Mouse (Mus musculus) thymus, adult 18-20 months (tissue): ENCODE data around the gene Inhba.

ENCODE experiments used
- DNase-seq, 2 experiments: peaks; one replicate each; pipeline ENCODE4 v3.0.0; 2022; ENCODE audit warnings: mixed read lengths in 2 of 2

The Inhba gene

GRCm38 (mm10) chr13:16011372-16012242 is at the start of gene Inhba:
TSS of gene Inhba (plus strand) at chr13:16011851.
- peak in 1 of 2 experiments; percentile 11 for DNase-seq

- DNase-seq = no peak
Measured at GRCm38 (mm10) chr13:15976584-15976983, 35.1 kb upstream of the Inhba start.

GRCm38 (mm10) chr13:15979551-15979950 is 32.1 kb upstream of the Inhba start:
- no peak for DNase-seq

GRCm38 (mm10) chr13:15982041-15982440 is 29.6 kb upstream of the Inhba start:
- no peak for DNase-seq

DNA sequence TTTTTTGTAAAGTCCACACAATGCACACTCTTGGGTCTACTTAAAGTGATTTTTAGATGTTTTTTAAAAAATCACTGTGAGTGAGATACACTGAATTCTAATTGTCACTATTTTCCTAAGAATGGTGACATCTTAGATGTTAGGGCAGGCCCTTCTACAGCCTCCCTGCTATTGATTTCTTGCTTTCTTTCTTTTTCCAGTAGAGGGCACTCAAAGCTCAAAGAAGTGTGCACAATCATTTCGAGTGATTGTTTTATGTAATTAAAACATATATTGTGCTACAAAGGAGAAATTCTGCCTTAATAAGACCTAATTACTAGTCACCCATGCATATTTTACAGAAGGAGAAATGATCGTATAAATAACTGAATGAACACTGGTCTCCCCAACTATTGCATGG is 25.9 kb upstream of the Inhba start:
- no peak for DNase-seq

DNA sequence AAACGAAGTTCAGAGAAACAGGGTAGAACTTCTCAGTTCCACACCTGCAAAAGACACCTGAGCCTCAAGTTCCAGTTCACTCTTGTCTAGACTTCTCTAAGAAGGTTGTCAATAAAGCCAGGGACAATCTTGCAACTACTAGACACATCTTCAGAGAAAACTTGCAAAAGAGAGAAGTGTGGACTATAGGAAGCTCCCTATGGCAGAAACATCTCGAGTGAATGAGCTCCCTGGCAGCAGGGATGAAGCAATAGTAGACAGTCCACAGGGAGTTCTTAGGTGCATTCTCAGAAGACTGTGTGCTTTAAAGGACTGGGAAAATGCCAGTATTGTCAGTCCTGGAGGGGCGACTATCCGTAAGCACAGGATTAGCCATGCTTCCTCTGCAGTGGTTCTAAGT is 25.5 kb upstream of the Inhba start:
- DNase-seq = no peak

GRCm38 (mm10) chr13:15995314-15995713 is 16.3 kb upstream of the Inhba start:
- no peak for DNase-seq

DNA sequence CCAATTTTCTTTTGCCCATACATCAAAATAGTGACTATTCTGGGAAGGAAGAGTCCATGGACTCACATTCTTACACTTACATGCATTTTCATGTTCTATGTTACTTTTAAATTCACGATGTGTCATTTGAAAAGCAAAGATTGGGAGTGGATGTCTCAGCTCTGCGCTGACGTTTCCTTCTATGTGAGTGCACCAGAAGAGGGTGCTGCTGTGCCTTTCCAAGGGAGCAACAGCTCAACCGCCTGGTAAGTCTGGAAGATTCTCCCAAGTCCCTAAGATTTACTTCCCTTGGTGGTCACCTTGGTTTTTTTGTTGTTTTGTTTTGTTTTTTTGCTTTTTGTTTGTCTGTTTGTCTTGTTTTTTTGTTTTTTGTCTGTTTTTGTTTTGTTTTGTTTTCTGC is 6.1 kb upstream of the Inhba start:
- DNase-seq = no peak

- DNase-seq = no peak
Measured at GRCm38 (mm10) chr13:16007748-16008147, 3.9 kb upstream of the Inhba start.

DNA sequence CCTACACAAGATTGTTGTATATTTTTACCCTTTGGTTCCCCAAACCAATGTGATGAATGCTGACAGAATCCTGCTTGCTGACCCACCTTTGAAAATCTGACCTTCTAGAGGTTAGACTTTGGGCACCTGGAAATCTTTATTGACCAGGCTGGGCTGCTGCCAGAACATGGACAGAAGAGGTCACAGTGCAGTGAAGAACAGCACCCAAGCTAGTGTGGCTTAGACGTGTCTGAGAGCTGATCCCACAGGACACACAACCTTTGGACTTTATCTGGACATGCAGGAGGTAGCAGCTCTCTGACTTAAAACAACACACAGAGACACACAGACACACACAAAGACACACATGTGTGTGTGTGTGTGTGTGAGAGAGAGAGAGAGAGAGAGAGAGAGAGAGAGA is 3.3 kb upstream of the Inhba start:
- no peak for DNase-seq

DNA sequence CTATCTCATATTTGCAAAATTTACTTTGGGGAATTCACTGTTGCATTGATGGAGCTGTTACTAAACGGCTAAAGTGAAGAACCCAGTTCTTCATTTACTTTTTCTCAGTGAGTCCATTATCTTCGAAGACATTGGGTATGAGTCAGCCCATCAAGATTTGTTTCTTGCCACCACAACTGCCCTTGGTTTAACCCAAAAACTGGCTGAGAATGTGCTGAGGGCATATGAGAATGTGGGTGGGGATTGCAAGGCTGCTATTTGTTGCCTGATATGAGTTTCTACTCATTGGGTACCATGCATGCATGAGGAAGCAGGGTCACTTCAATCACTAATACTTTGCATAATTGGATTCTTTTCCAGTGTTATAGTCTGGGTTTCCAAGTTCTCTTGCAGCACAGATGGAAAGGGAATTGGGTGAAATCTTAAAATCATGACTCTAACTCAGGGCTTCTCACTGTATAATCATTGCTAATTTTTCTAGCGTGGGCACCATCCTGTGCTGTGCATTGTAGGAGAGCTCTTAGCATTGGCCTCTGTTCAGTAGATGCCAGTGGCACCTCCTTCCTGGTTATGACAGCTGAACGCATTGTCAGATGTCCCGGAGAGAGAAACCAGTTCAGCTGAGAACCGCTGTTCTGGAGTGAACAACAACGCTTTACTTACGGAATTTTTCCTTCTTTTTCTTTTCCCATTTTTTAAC is 1.7 kb upstream of the Inhba start:
- DNase-seq = no peak

- DNase-seq = no peak
Measured at GRCm38 (mm10) chr13:16010586-16010985, 1.1 kb upstream of the Inhba start.

GRCm38 (mm10) chr13:16012243-16012887 is 714 bp downstream of the Inhba start:
- peak; percentile 44 to 48 for DNase-seq

- no peak for DNase-seq
Measured at GRCm38 (mm10) chr13:16014166-16014565, 2.5 kb downstream of the Inhba start.

DNA sequence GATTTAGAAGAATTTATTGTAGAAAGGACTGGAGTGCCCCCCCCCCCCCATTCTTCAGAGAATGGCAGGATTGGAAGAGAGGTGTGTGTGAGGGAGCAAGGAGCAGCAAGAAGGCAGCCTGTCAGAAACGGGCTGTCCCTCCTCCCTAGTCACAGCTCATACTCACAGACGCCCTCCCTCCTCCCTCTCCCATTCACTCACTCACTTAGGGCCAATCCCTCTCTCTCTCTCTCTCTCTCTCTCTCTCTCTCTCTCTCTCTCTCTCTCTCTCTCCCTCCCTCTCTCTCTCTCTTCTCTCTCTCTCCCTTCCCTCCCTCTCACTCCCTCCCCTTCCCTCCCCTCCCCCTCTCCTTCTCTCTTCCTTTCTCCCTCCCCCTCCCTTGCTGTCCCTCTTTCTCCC is 4.9 kb downstream of the Inhba start:
- DNase-seq = no peak

DNA sequence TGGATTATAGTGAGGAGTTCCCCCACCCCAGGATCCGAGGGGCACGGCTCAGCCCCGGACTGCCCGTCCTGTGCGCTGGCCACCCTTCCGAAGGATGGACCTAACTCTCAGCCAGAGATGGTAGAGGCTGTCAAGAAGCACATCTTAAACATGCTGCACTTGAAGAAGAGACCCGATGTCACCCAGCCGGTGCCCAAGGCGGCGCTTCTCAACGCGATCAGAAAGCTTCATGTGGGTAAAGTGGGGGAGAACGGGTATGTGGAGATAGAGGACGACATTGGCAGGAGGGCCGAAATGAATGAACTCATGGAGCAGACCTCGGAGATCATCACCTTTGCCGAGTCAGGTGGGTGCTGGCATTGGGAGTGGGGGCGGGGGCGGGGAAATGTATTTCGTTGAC is 5.7 kb downstream of the Inhba start:
- no peak for DNase-seq

GRCm38 (mm10) chr13:16017777-16018176 is 6.1 kb downstream of the Inhba start:
- no peak for DNase-seq

GRCm38 (mm10) chr13:16018807-16019510 is 7.3 kb downstream of the Inhba start:
- no peak for DNase-seq

- DNase-seq = peak in 1 of 2 experiments; percentile 10
Measured at GRCm38 (mm10) chr13:16020659-16021058, 9.0 kb downstream of the Inhba start.

DNA sequence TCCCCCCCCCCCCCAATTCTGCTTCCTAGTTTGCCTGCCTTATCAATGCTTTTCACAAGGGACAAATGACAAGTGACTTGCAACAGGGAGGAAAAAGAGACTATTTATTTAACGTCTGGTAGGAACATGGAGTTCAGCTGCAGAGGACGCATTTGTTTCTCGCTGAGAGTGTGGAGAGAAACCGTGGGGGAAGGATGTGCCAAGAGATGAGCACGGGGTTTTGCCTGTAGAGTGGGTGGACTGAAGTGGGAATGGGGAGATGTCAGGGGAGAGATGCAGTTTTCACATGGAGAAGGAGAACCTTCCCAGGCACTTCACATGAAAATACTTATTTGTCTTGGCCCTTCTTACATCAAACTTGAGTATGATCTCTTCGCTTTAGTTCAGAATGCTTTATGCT is 9.5 kb downstream of the Inhba start:
- DNase-seq = no peak

DNA sequence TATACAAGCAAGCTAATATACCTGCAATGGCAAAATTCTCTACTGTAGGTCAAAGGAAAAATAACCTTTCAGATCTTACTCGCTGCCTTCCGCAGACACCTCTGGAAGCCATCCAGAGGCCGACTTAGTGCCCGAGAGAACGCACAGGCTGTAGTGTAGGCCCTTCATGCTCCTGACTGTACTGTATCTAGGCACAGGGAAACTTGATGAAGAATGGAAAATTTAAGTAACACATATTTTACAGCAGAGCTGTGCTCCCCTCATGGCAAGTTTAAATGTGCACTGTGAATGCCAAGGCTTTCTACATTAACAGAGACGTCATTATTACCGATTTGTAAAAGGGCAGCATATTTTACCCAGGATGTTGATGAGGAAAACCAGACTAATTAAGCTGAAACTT is 10.2 kb downstream of the Inhba start:
- DNase-seq = no peak

DNA sequence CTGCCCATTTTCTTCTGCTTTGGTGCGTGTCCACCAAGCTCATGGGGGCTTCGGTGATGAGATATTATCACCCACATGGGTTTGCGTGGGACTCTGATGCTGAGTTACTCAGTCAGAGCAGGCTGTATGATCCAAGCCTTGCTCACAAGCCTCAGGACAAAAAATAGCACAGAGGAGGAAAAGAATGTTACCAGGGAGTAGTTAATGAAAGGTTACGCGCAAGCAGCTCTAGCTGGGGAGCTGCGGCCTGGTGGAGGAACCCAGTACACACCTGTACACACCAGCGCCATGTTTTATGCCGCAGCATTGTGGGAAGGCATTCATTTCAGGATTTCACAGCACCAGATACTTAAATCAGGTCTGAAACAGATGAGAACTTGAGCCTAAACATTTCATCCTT is 10.9 kb downstream of the Inhba start:
- DNase-seq = no peak
